Mouse (Mus musculus): Measurements from ENCODE around the gene Ccdc3.

- no peak for TF ChIP-seq GATA1 (IDR thresholded peaks at IDR 0.05; ENCODE audit: borderline replicate concordance, low read length)
- no peak for TF ChIP-seq FLI1 (IDR thresholded peaks at IDR 0.05; ENCODE audit: low read length)
These were observed 35.2 kb downstream of the Ccdc3 start for GRCm38 (mm10) chr2:5172773-5173172.
